Mouse (Mus musculus) embryonic stem cell, embryonic (primary cell): Measurements from ENCODE around the gene Snx6.
"Not testable (repeated sequence)": the region's sequence is repeated elsewhere in the genome, so short reads cannot be mapped to it uniquely, and the experiment has no call there.

Source experiments
- CTCF ChIA-PET, 4 experiments: fragments of 300-600 bp in 2 of 4; fragments of 350-600 bp in 2 of 4; sonication (Branson Sonifier 250); formaldehyde crosslinking; loops; one replicate each; lab custom pipeline; 2022; ENCODE audit warnings: inconsistent platforms in 2 of 4; lab: Charles Lee
- POLR2A ChIA-PET, 4 experiments: fragments of 300-600 bp in 2 of 4; fragments of 350-600 bp in 2 of 4; sonication (Branson Sonifier 250); formaldehyde crosslinking; loops; one replicate each; lab custom pipeline; 2022; ENCODE audit warnings: antibody characterized with exemption in 4 of 4, inconsistent platforms in 1 of 4; lab: Charles Lee

The Snx6 gene

GRCm38 (mm10) chr12:54737891-54738660, 57.4 kb downstream of the Snx6 start:
- POLR2A ChIA-PET, CTCF ChIA-PET: not testable (repeated sequence)

GRCm38 (mm10) chr12:54734307-54735131, 61.0 kb downstream of the Snx6 start:
- CTCF ChIA-PET, POLR2A ChIA-PET: not testable (repeated sequence)

GRCm38 (mm10) chr12:54729140-54730059, 66.1 kb downstream of the Snx6 start:
- CTCF ChIA-PET: not testable (repeated sequence)
- POLR2A ChIA-PET: interaction anchor here in 1 of 4 experiments (0.6 kb wide), 1 partner anchor 763 kb away, joined by 4 read pairs; no protein-coding TSS in a partner anchor

GRCm38 (mm10) chr12:54718871-54719786, 76.4 kb downstream of the Snx6 start:
- POLR2A ChIA-PET: interaction anchor here in 2 of 4 experiments (1.0 to 2.0 kb wide), 2 partner anchors 23 kb away, joined by 5 to 11 read pairs; partner anchors contain the start of gene Eapp (in 1 of the 2)
- CTCF ChIA-PET: not testable (repeated sequence)

- CTCF ChIA-PET: not testable (repeated sequence)
- POLR2A ChIA-PET: interaction anchor here in 2 of 4 experiments (0.5 kb wide), 2 partner anchors 14 to 20 kb away, joined by 3 read pairs; no protein-coding TSS in a partner anchor
Measured at GRCm38 (mm10) chr12:54717516-54717915, 78.0 kb downstream of the Snx6 start.

GRCm38 (mm10) chr12:54713822-54714626, 81.5 kb downstream of the Snx6 start:
- POLR2A ChIA-PET, CTCF ChIA-PET: not testable (repeated sequence)

GRCm38 (mm10) chr12:54710494-54710879, 85.0 kb downstream of the Snx6 start:
- POLR2A ChIA-PET, CTCF ChIA-PET: not testable (repeated sequence)

- POLR2A ChIA-PET, CTCF ChIA-PET: not testable (repeated sequence)
Measured at GRCm38 (mm10) chr12:54709691-54710493, 85.6 kb downstream of the Snx6 start.

GRCm38 (mm10) chr12:54699394-54699793, 96.1 kb downstream of the Snx6 start:
- POLR2A ChIA-PET: interaction anchor here in 3 of 4 experiments (0.8 to 4.7 kb wide), 11 partner anchors 13 to 383 kb away, joined by 3 to 44 read pairs (median 3); no protein-coding TSS in a partner anchor
- CTCF ChIA-PET: interaction anchor here in 1 of 4 experiments (0.6 kb wide), 1 partner anchor 508 kb away, joined by 3 read pairs; no protein-coding TSS in a partner anchor

GRCm38 (mm10) chr12:54697791-54698250, 97.7 kb downstream of the Snx6 start:
- ChIA-PET POLR2A (interaction anchor here (0.6 to 5.6 kb wide), 19 partner anchors 11 to 697 kb away, joined by 3 to 53 read pairs (median 4); partner anchors contain the start of genes Sptssa (in 2 of the 4), 2700097O09Rik (in 1 of the 4), Cfl2 (in 1 of the 4) and Srp54a (in 1 of the 4)), CTCF (no interaction called here)

- POLR2A ChIA-PET: interaction anchor here (0.6 to 5.6 kb wide), 41 partner anchors 10 to 1846 kb away, joined by 3 to 53 read pairs (median 4); partner anchors contain the start of genes Sptssa (in 2 of the 4), Cfl2 (in 1 of the 4) and Gm20403 (in 1 of the 4)
- CTCF ChIA-PET: no interaction called here
Measured at GRCm38 (mm10) chr12:54697003-54697597, 98.4 kb downstream of the Snx6 start.
